Comparison of ENCODE assay signal across 8 mouse cellular contexts in genomic region chr4:129576863-129577491, GRCm38 (mm10). TPM values are rescaled to one million over a fixed set of nuclear protein-coding genes. Genes with fewer than 3 reads are reported as not detected.
DNase-seq lines count a peak whose midpoint lies in the region; ATAC-seq and TF ChIP-seq lines count a peak whose summit lies in the region.

No protein-coding gene starts in this region.

- H3K4me1 ChIP-seq in embryonic fibroblast, embryonic 13.5 days (ENCODE audit: control insufficient read depth, insufficient read depth, low read length), result no peaks in the 10 kb centered on the region
- H3K4me1 ChIP-seq in heart, postnatal 0 days (ENCODE audit: control insufficient read depth, insufficient read depth), result peaks cover 13% of the 10 kb centered on the region; the same call in 1 of the 2 replicates
- peaks cover 5% of the 10 kb centered on the region; the same call in 1 of the 2 replicates for H3K4me1 ChIP-seq in lung, embryonic 16.5 days (replicated peaks; ENCODE audit: control insufficient read depth, insufficient read depth, low read length)
- H3K4me1 ChIP-seq in olfactory bulb, adult 2 months (ENCODE audit: control insufficient read depth, insufficient read depth, low read length), result peaks cover 3% of the 10 kb centered on the region; the same call in 1 of the 2 replicates
- peaks cover 56% of the 10 kb centered on the region for H3K4me1 ChIP-seq in thymus, adult 2 months (replicated peaks; ENCODE audit: control insufficient read depth, insufficient read depth, low read length)

- TF ChIP-seq EP300 in heart, postnatal 0 days (IDR thresholded peaks at IDR 0.05; ENCODE audit: low read depth), result no peak

- H3K9me3 ChIP-seq in heart, postnatal 0 days (replicated peaks; ENCODE audit: control insufficient read depth, low read length), result no peaks in the 10 kb centered on the region
- no peaks in the 10 kb centered on the region for H3K9me3 ChIP-seq in lung, embryonic 16.5 days (ENCODE audit: control insufficient read depth, low read length)

- 26% methylated on average over 21 of the region's 21 CpGs for WGBS in heart, postnatal 0 days
- 30% methylated on average over 21 of the region's 21 CpGs for WGBS in lung, embryonic 16.5 days
- WGBS in olfactory bulb, adult 2 months, result 27% methylated on average over 21 of the region's 21 CpGs
- 29% methylated on average over 21 of the region's 21 CpGs for WGBS in thymus, adult 2 months

- peak overlapping the region; percentile 51 for H3K4me2 ChIP-seq in heart, postnatal 0 days (ENCODE audit: low read depth, low read length)
- peak overlapping the region; percentile 36 for H3K4me2 ChIP-seq in lung, embryonic 16.5 days (ENCODE audit: low read depth, low read length)

- peak; percentile 36 for DNase-seq in 3T3-L1 (ENCODE audit: low read depth, low spot score)
- DNase-seq in adrenal gland, adult 18-20 months (ENCODE audit: low spot score in 2 of 2), result peak; percentile 71 to 73
- DNase-seq in heart, postnatal 0 days (ENCODE audit: low spot score), result peak; percentile 50
- peak; percentile 84 to 89 for DNase-seq in kidney, postnatal 36 days
- peak; percentile 85 for DNase-seq in thymus, adult 2 months

- 0 out of 2 replicates have a peak overlapping the region, but pooled peaks have one; percentile 30 for H3K9ac ChIP-seq in heart, postnatal 0 days (replicated peaks; ENCODE audit: low read depth, low read length)
- peak overlapping the region; percentile 49; the same call in 1 of the 2 replicates for H3K9ac ChIP-seq in lung, embryonic 16.5 days (ENCODE audit: low read length)

- TF ChIP-seq CTCF in embryonic fibroblast, embryonic 13.5 days (IDR thresholded peaks at IDR 0.05; ENCODE audit: borderline replicate concordance, insufficient read depth, low read length), result peak; percentile 30; the same call in 1 of the 2 replicates
- peak; percentile 45 for TF ChIP-seq CTCF in heart, postnatal 0 days (IDR thresholded peaks at IDR 0.05; ENCODE audit: low read depth)
- peak; percentile 43; the same call in 1 of the 2 replicates for TF ChIP-seq CTCF in olfactory bulb, adult 2 months (IDR thresholded peaks at IDR 0.05; ENCODE audit: insufficient read depth, low read depth, low read length)
- peak; percentile 85 for TF ChIP-seq CTCF in thymus, adult 2 months (IDR thresholded peaks at IDR 0.05; ENCODE audit: borderline replicate concordance, control insufficient read depth, extremely low read depth, insufficient read depth, low read length, poor library complexity)

- ATAC-seq in heart, postnatal 0 days (ENCODE audit: insufficient read depth, low read depth), result peak; percentile 21; the same call in 1 of the 2 replicates
- peak; percentile 46; the same call in 1 of the 2 replicates for ATAC-seq in lung, embryonic 16.5 days (ENCODE audit: low read depth)

- H3K36me3 ChIP-seq in heart, postnatal 0 days (replicated peaks; ENCODE audit: control insufficient read depth, insufficient read depth, low read length), result no peaks in the 10 kb centered on the region
- H3K36me3 ChIP-seq in lung, embryonic 16.5 days (ENCODE audit: control insufficient read depth, insufficient read depth, low read length), result no peaks in the 10 kb centered on the region
- H3K36me3 ChIP-seq in thymus, adult 2 months (ENCODE audit: control insufficient read depth, insufficient read depth, low read length), result no peaks in the 10 kb centered on the region

- TF ChIP-seq POLR2A in embryonic fibroblast, embryonic 13.5 days (IDR thresholded peaks at IDR 0.05; ENCODE audit: low read depth, low read length), result no peak
- no peak for TF ChIP-seq POLR2A in olfactory bulb, adult 2 months (IDR thresholded peaks at IDR 0.05; ENCODE audit: insufficient read depth, low read depth, low read length)
- 0 out of 2 replicates have a peak, but pooled peaks have one; percentile 33 for TF ChIP-seq POLR2A in thymus, adult 2 months (IDR thresholded peaks at IDR 0.05; ENCODE audit: control insufficient read depth, extremely low read depth, insufficient read depth, low read length, poor library complexity)

- H3K4me3 ChIP-seq in embryonic fibroblast, embryonic 13.5 days (ENCODE audit: insufficient read depth, low read length), result no peak overlapping the region
- H3K4me3 ChIP-seq in heart, postnatal 0 days (ENCODE audit: low read depth, low read length), result peak overlapping the region; percentile 26; the same call in 1 of the 2 replicates
- H3K4me3 ChIP-seq in lung, embryonic 16.5 days (ENCODE audit: low read length), result peak overlapping the region; percentile 6; the same call in 1 of the 2 replicates
- no peak overlapping the region for H3K4me3 ChIP-seq in olfactory bulb, adult 2 months (ENCODE audit: insufficient read depth, low read depth, low read length)
- peak overlapping the region; percentile 49 for H3K4me3 ChIP-seq in thymus, adult 2 months (ENCODE audit: control insufficient read depth, insufficient read depth, low read length)

- no peak overlapping the region for H3K27ac ChIP-seq in embryonic fibroblast, embryonic 13.5 days (ENCODE audit: insufficient read depth, low read length)
- H3K27ac ChIP-seq in heart, postnatal 0 days (ENCODE audit: low read depth), result no peak overlapping the region
- H3K27ac ChIP-seq in lung, embryonic 16.5 days (ENCODE audit: low read length), result no peak overlapping the region
- H3K27ac ChIP-seq in olfactory bulb, adult 2 months (ENCODE audit: insufficient read depth, low read depth, low read length), result no peak overlapping the region
- peak overlapping the region; percentile 93 for H3K27ac ChIP-seq in thymus, adult 2 months (ENCODE audit: control insufficient read depth, insufficient read depth, low read length)

- H3K27me3 ChIP-seq in heart, postnatal 0 days (ENCODE audit: control insufficient read depth, insufficient read depth, low read length), result no peaks in the 10 kb centered on the region
- no peaks in the 10 kb centered on the region; the same call in 1 of the 2 replicates for H3K27me3 ChIP-seq in lung, embryonic 16.5 days (ENCODE audit: control insufficient read depth, insufficient read depth, low read depth, low read length)
- H3K27me3 ChIP-seq in thymus, adult 2 months (ENCODE audit: control insufficient read depth, insufficient read depth, low read length), result no peaks in the 10 kb centered on the region

RNA-seq across cellular contexts. Expression of gene Fam167b, which starts 1.4 kb away (rescaled TPM):
- total RNA-seq in adrenal gland, adult 18-20 months (2021), result 10 to 100 TPM; 28.2 to 31.4 TPM
- polyA plus RNA-seq in embryonic fibroblast, embryonic 13.5 days (2011; ENCODE audit: insufficient read length, low read depth, missing spikeins), result not detected in 2 replicates
- total RNA-seq in heart, postnatal 0 days (2014; rRNA removed; ENCODE audit: low replicate concordance), result 4.6 and 6.2 TPM in 2 replicates
- polyA plus RNA-seq in heart, postnatal 0 days (2015; fragmentation: Nextera tagmentation; extraction: Ambion mirVana), result 6.1 and 6.2 TPM in 2 replicates
- polyA plus RNA-seq in lung, embryonic 16.5 days (2015; fragmentation: Nextera tagmentation; extraction: Ambion mirVana), result 5.3 and 6.3 TPM in 2 replicates
- polyA plus RNA-seq in olfactory bulb, adult 2 months (2012; ENCODE audit: insufficient read depth, insufficient read length, low replicate concordance, missing spikeins), result not detected in 2 replicates
- polyA plus RNA-seq in thymus, adult 2 months (2012; rRNA removed), result 2.6 and 3.0 TPM in 2 replicates

RNA-seq across cellular contexts. Expression of gene Lck, which starts 3.5 kb away (rescaled TPM):
- total RNA-seq in adrenal gland, adult 18-20 months (2021), result 1 to 10 TPM; 1.8 to 2.3 TPM
- 3.0 and 5.2 TPM in 2 replicates for polyA plus RNA-seq in embryonic fibroblast, embryonic 13.5 days (2011; ENCODE audit: insufficient read length, low read depth, missing spikeins)
- 2.0 and 8.9 TPM in 2 replicates for total RNA-seq in heart, postnatal 0 days (2014; rRNA removed; ENCODE audit: low replicate concordance)
- 0.71 and 0.99 TPM in 2 replicates for polyA plus RNA-seq in heart, postnatal 0 days (2015; fragmentation: Nextera tagmentation; extraction: Ambion mirVana)
- polyA plus RNA-seq in lung, embryonic 16.5 days (2015; fragmentation: Nextera tagmentation; extraction: Ambion mirVana), result 10.7 and 26.5 TPM in 2 replicates
- 579 and 1,574 TPM in 2 replicates for polyA plus RNA-seq in olfactory bulb, adult 2 months (2012; ENCODE audit: insufficient read depth, insufficient read length, low replicate concordance, missing spikeins)
- 1,584 and 1,845 TPM in 2 replicates for polyA plus RNA-seq in thymus, adult 2 months (2012; rRNA removed)

RNA-seq across cellular contexts. Expression of gene Eif3i, which starts 23.5 kb away (rescaled TPM):
- 100 to 1,000 TPM; 174 to 175 TPM for total RNA-seq in adrenal gland, adult 18-20 months (2021)
- polyA plus RNA-seq in embryonic fibroblast, embryonic 13.5 days (2011; ENCODE audit: insufficient read length, low read depth, missing spikeins), result 217 and 251 TPM in 2 replicates
- total RNA-seq in heart, postnatal 0 days (2014; rRNA removed; ENCODE audit: low replicate concordance), result 408 and 443 TPM in 2 replicates
- polyA plus RNA-seq in heart, postnatal 0 days (2015; fragmentation: Nextera tagmentation; extraction: Ambion mirVana), result 169 and 172 TPM in 2 replicates
- 229 and 231 TPM in 2 replicates for polyA plus RNA-seq in lung, embryonic 16.5 days (2015; fragmentation: Nextera tagmentation; extraction: Ambion mirVana)
- polyA plus RNA-seq in olfactory bulb, adult 2 months (2012; ENCODE audit: insufficient read depth, insufficient read length, low replicate concordance, missing spikeins), result not detected in 2 replicates
- polyA plus RNA-seq in thymus, adult 2 months (2012; rRNA removed), result 331 and 350 TPM in 2 replicates

RNA-seq across cellular contexts. Expression of gene Tmem234, which starts 23.5 kb away (rescaled TPM):
- total RNA-seq in adrenal gland, adult 18-20 months (2021), result 100 to 1,000 TPM in 1 of 2 experiments, 10 to 100 TPM in 1; 84.9 to 105 TPM
- 110 and 112 TPM in 2 replicates for polyA plus RNA-seq in embryonic fibroblast, embryonic 13.5 days (2011; ENCODE audit: insufficient read length, low read depth, missing spikeins)
- total RNA-seq in heart, postnatal 0 days (2014; rRNA removed; ENCODE audit: low replicate concordance), result 108 and 115 TPM in 2 replicates
- polyA plus RNA-seq in heart, postnatal 0 days (2015; fragmentation: Nextera tagmentation; extraction: Ambion mirVana), result 150 and 161 TPM in 2 replicates
- 190 and 198 TPM in 2 replicates for polyA plus RNA-seq in lung, embryonic 16.5 days (2015; fragmentation: Nextera tagmentation; extraction: Ambion mirVana)
- polyA plus RNA-seq in olfactory bulb, adult 2 months (2012; ENCODE audit: insufficient read depth, insufficient read length, low replicate concordance, missing spikeins), result 500 TPM in 1 of 2 replicates, not detected in the other
- polyA plus RNA-seq in thymus, adult 2 months (2012; rRNA removed), result 243 and 257 TPM in 2 replicates

RNA-seq across cellular contexts. Expression of gene Hdac1, which starts 34.5 kb away (rescaled TPM):
- total RNA-seq in adrenal gland, adult 18-20 months (2021), result 10 to 100 TPM; 38.9 to 48.2 TPM
- polyA plus RNA-seq in embryonic fibroblast, embryonic 13.5 days (2011; ENCODE audit: insufficient read length, low read depth, missing spikeins), result 150 and 156 TPM in 2 replicates
- 25.8 and 34.5 TPM in 2 replicates for total RNA-seq in heart, postnatal 0 days (2014; rRNA removed; ENCODE audit: low replicate concordance)
- polyA plus RNA-seq in heart, postnatal 0 days (2015; fragmentation: Nextera tagmentation; extraction: Ambion mirVana), result 73.6 and 77.9 TPM in 2 replicates
- polyA plus RNA-seq in lung, embryonic 16.5 days (2015; fragmentation: Nextera tagmentation; extraction: Ambion mirVana), result 243 and 247 TPM in 2 replicates
- polyA plus RNA-seq in olfactory bulb, adult 2 months (2012; ENCODE audit: insufficient read depth, insufficient read length, low replicate concordance, missing spikeins), result not detected in 2 replicates
- polyA plus RNA-seq in thymus, adult 2 months (2012; rRNA removed), result 198 and 201 TPM in 2 replicates

Comparison
In these comparisons a context has a peak if more than half of its experiments do, and no peak if none do; other contexts are left out.
1. DNase-seq: peak in every context shown above with its lines; median percentile 86 in kidney, postnatal 36 days; 85 in thymus, adult 2 months; 72 in adrenal gland, adult 18-20 months; 50 in heart, postnatal 0 days; 36 in 3T3-L1.
2. H3K4me3 ChIP-seq: peak in heart, postnatal 0 days (single experiment), lung, embryonic 16.5 days (single experiment) and thymus, adult 2 months (single experiment); none in embryonic fibroblast, embryonic 13.5 days (single experiment) and olfactory bulb, adult 2 months (single experiment).
3. CTCF ChIP-seq: peak in every context shown above with its lines; median percentile 85 in thymus, adult 2 months; 45 in heart, postnatal 0 days; 43 in olfactory bulb, adult 2 months; 30 in embryonic fibroblast, embryonic 13.5 days.
4. RNA of gene Lck, which starts 3.5 kb away (polyA plus RNA-seq): 1,584 to 1,845 TPM in thymus, adult 2 months and 579 to 1,574 TPM in olfactory bulb, adult 2 months; 10.7 to 26.5 TPM in lung, embryonic 16.5 days, 3.0 to 5.2 TPM in embryonic fibroblast, embryonic 13.5 days and 0.71 to 0.99 TPM in heart, postnatal 0 days; every median in the first group is over 10 times any median in the second.
5. RNA of gene Eif3i, which starts 23.5 kb away (polyA plus RNA-seq): 331 to 350 TPM in thymus, adult 2 months, 217 to 251 TPM in embryonic fibroblast, embryonic 13.5 days, 229 to 231 TPM in lung, embryonic 16.5 days and 169 to 172 TPM in heart, postnatal 0 days; not detected in olfactory bulb, adult 2 months; every median in the first group is over 100 times any median in the second.